Mouse (Mus musculus) kidney, postnatal 14 days (tissue): Measurements from ENCODE around the gene Styx.
A peak's percentile ranks its signal among the peaks of the same experiment; 100 is the strongest.

Source experiments
- DNase-seq: peaks from one replicate; pipeline ENCODE4 v3.0.0; 2022; ENCODE audit warnings: mixed read lengths

The Styx gene

DNA sequence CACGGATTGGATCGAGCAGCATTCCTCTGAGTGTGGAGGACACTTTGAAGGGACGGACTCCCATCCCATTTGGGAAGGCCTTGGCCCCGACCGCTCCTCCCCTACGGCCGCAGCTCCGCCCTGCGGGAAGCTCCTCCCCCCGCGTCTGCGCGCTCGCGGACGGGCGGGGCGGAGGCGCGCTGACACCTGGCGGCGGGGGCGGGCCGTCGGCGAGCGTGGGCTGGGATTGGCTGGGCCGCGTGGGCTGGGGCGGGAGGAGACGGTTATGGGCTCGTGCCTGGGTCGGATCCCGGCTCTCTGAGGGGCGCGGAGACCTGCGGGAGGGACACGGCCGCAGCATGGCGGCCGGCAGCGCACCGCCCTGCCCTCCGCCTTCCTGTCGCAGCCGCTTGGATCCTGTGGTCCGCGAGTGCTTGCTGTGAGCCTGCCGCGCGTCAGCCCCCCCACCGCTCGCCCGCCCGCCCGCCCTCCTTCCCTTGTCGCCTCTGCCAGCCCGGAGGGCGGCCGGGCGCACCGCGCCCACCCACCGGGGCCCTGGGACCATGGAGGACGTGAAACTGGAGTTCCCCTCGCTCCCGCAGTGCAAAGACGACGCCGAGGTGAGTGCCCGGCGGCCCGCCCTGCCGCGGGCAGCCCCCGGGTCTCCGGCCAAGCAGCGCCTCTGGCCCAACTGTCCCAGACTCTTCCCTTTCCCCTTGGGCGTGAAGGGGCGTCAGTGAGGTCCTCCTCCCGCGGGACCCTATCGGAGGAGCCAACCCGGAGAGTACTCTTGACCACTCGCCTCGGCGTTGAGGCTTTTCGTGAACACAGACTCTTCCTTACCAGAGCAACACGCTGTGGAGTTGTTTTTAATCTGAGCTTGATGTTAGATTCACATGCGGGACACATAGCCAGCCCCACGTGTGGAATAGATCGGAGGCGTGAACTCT lies at the start of gene Styx:
Styx (plus strand) TSS at position 163 of the 929 bp plus-strand sequence.
- DNase-seq: peak; percentile 98

DNA sequence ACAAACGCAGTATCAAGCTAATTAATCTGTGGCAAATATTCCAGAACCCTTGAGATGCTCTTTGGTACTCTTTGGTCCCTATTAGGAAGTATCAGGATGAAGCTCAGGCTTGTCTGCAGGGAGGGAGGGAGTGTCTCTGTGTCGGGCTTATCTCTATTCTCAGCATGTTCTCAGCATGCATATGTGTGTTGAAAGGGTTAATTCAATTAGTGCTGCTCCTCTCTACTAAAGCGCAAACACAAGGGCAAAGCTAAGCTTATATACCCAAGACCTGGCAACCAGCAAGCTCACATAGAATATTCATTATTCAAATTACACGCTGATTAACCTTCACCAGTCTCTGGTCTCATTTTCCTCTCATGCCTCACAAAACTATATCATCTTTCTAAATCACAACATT lies 47.0 kb upstream of the Styx start:
- no peak for DNase-seq

DNA sequence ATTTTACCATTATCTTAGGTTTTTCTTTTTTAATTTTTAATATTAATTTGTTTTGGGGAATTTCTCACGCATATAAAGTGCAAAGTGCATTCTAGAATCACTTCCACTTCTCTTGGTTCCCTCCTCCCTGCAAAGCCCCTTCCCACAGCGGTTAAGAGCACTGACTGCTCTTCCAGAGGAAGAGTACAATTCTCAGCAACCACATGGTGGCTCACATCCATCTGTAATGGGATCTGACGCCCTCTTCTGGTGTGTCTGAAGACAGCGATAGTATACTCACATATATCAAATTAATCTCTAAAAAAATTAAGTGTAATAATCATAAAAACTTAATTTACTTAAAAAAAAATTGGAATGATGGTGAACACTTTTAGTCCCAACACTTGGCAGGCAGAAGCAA lies 46.5 kb upstream of the Styx start:
- no peak for DNase-seq

DNA sequence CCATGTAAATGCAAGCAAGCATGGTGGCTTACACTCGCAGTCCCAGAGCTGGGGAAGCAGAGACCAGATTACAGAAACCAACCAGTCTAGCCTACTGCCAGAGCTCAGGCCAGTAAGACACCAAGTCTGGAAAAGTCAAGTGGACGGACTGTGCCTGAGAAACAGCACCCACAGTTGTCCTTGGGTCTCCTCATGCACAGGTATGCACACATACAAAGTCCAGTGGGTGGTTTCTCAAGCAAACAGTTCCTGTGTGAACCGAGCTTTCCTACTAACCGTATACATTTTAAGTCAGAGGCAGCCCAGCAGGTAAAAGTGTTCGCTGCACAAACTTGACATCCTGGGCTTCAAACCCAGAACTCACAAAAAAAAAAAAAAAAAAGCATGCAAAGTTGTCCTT lies 45.0 kb upstream of the Styx start:
- DNase-seq: no peak

DNA sequence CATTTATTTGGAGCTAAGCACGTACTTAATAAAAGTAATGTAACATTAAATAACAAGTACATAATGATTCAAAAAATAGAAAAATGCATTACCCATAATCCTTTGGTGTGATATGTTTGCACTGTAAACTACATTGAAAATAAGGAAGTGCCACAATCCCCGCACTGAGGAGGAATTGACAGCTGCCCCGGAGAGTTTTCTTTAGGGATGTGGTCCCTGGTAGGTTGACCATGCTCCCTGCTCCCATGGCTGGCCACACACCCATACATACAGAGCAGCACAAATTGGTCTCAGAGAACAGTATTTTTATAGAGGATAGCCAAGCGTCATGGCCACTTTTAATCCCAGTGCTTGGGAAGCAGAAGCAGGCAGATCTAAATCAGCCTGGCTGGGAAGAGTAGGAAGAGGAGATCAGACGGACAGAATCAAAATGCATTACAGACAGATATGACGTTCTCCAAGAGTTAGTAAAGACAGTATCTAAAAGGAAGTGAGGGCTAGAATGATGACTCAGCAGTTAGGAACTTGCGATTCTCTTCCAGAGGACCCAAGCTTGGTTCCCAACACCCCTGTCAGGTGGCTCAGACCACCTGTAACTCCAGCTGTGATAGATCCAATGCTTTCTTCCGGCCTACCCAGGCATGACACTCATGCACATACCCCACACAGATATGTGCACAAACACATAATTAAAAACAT lies 43.1 kb upstream of the Styx start:
- DNase-seq: no peak

DNA sequence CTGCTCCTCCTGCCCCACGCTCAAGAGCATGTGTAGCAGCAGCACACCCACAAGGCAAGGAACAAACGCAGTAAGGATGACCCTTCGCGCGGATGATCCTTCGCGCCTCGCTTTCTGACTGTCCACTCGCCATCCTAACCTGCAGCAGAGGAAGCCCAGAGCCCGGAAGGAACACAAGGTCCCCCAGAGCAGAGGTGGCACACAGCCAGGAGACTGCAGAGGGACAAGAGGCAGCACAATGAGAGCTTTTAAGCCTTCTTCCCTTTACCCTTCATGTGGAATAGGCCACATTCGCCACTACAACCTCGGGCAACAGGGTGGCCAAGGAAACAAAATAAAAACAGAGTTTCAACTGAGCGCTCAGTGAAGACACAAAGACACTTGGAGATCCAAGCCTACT lies 41.2 kb upstream of the Styx start:
- peak; percentile 27 for DNase-seq

DNA sequence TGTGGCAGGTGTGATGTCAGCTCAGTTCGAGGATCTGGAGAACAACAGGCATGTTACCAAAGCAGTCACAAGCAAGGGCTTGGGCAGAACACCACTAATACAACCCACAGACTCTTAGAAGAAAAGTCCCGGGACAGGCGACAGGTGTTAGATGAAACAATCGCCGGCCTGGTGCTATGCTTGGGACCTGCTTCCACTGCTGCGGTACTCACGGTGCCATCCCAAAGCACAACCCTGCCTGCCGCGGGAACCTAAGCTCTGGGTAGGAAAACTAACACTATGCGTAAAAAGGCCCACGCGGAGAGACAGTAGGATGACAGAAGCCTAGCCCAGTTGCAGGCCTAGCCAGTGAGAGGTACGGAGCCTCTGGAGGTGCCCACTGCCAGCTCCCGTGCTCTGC lies 40.8 kb upstream of the Styx start:
- no peak for DNase-seq

DNA sequence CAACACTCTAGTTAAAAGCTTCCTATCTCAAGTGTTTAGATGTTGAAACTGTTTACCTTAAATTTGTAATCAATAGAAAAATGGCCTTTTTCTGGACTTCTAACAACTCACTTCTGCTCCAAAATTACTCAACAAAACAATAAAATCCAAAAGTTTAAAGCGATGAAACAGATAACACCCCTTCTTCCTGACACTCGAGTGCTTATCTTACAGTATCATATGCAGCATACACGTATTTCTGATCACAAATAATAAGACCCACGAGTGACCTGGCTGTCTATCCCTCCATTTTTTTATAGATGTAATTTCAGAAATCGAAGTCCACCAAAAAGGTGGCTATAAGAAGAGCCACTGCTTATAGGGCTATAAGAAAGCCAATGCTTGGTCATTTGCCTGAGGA lies 34.0 kb upstream of the Styx start:
- no peak for DNase-seq

DNA sequence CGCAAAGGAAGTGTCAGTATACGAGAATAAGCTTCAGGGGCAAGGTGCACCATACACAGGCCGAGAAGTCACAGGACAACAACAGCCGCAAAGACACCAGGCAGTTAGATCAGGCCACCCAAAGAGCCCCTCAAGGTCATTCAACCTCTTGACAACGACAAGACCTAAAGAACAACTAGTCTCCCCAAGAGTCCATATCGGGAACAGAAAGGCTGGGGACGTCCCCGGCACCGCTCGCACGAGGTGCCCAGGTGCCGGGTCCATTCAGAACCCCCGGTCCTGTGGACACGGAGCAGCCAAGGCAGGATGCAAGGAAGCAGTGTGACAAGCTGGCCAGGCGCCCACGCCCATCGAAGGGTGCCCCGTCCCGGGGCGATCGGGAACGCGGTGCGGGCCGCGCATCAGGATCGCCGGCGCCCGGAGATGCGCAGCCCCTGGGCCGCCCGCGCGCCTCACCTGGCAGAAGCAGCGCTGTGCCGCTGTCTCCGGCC lies 32.9 kb upstream of the Styx start:
- no peak for DNase-seq

DNA sequence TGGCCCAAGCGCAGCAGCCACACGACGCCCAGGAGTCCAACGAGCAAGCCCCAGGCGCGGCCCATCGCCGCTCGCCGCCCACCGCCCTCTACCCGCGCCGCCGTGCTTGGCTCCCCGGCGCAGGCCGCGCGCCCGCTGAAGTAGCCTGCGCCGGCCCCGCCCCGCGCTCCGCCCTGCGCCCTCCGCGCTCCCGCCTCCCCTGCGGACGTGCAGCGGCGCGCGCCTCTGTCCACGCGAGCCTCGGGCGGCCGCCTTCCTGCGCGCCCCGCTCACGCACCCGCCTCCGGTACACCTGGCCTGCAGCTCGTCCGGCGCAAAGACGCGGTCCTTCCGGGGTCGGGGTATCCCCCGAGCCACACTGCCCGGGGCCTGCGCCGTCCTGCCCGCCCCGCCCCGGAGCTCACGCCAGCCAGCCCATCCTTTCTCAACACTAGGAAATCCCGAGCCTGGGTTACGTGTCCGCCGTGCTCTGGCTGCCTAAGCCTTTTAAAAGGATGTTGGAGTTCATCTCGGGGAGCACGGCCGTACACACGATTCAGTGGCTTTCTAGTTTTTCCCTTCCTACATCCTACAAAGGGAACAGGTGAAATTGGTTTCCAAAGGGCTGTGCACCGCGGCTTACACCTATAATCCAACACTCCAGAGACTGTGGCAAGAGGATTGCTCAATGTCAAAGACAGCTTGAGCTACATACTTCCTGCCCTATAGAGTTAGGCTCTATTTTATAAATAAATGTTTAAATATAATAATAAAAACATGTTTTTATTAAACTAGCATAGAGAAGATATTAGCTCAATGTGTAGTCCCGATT lies 32.3 kb upstream of the Styx start, which contains the start of gene Ero1l:
Ero1l (minus strand) TSS at position 346 of the 811 bp plus-strand sequence.
- peak; percentile 91 for DNase-seq

DNA sequence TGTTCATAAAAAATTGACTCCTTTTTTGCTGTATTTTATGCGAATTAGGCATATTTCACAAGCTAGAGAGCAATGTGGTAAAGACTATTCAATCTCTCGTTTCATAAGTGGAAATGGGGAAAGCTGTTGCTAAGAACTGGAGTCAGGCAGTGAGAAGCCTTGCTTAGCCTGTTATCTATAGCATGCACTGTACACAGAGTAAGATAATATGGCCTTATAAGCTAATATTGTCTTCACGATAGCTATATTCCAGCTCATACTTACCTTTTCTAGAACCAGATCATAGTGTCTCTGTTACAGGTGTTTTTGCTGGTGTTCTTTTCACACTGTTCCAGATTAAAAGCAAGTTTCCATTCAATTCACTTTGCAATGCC lies 31.7 kb upstream of the Styx start:
- no peak for DNase-seq

DNA sequence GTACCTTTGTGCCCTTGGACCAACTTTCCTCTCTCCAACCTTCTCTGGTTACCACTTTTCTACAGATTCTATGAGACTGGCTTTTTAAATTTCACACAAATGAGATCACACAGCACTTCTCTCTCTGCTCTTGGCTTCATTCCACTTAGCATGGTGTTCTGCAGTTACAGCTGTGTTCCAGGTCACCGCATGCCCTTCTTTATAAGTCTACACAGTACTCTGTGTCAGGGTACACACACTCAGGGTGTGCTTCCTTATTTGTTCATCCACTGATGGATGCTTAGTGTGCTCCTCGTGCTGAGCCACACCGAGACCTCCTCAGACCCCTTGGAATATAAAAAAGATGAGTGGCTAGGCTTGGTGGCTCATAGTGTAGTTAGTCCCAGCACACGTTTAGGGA lies 30.8 kb upstream of the Styx start:
- DNase-seq: no peak

DNA sequence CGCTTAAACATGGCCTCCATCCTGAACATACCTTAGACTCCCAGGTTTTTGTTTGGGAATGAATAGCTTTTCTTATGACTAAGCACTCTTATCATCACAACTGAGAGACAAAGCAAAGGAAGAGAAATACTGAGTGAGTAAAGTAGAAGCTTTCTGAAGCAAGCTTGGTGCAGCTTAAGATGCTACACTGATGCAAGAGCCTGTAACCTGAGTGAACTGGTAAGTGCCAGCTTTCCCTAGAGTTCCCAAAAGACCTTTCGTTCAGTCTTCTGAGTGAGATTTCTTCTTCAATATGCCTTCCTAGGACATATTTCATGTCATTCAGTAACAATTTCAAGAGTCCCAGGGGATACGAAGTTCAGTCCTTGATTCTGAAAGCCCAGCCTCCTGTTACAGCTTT lies 29.8 kb upstream of the Styx start:
- no peak for DNase-seq

DNA sequence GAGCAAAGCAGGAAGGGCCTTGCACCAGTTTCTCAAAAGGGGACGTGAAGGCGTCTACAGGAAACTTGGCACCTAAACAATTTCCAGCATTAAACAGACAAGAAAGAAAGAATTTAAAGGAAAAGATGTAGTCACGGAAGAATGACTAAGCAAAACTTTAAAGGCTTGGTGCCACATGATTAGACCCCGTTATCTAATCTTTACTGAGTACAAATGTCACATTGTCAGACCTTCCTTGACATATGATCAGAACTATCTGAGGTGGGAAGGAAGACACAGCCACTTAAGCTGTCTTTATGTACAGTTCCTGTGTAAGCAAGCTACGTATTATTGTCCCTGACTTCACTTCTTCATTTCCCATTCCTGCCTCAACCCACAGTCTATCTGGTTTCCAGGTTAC lies 29.3 kb upstream of the Styx start:
- DNase-seq: no peak

DNA sequence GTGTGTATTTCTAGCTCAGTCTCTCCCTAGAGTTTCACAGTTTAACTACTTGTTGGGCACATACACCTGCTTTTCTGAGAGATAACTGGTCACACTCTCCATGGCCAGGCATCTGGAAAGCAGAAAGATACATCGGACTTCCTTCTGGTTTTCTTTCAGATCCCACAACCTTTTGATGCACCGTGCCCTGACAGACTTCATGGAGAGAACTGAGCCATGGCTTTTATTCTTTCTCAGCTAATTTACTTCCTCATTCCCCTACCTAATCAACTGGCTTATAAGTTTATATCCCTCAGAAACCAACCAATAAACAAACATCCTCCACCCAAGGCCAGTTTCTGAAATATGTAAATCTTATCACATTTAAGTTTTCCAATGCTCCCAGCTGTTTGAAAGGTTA lies 28.4 kb upstream of the Styx start:
- DNase-seq: no peak

DNA sequence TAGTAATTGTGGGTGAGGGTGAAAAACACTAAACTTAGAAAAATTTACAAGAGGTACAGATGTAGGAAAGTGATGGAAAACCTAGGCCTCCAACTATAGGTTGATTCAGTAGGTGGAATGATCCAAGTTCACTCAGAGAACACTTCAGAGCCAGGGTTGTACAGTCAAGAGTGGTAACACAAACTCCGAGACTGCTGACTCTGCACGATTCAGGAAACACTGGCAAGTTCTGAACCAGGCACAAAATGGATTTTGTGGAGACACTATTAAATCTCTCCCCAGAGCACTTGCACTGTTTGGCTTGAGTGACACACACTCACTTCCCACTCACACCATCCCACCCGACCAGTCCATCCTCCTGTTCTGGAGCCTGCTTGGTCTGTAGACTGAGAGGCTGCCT lies 27.6 kb upstream of the Styx start:
- DNase-seq: no peak

DNA sequence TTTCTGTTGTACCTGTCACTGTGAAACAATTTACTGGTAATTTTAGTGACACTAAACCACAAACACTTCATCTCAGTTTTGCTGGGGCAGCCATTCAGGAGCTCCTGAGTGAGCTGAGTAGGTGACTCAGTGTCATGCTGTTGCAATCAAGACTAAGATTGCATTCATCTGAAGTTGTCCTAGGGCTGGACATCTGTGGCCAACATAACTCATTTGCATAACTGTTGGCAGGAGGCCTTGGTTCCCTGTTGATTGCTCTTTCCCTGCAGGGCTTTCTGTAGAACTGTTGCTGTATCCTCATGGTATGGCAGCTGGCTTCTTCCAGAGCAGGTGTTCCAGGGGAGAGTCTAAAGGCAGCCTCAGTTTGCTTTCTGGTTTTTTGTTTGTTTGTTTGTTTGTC lies 25.4 kb upstream of the Styx start:
- peak; percentile 12 for DNase-seq

DNA sequence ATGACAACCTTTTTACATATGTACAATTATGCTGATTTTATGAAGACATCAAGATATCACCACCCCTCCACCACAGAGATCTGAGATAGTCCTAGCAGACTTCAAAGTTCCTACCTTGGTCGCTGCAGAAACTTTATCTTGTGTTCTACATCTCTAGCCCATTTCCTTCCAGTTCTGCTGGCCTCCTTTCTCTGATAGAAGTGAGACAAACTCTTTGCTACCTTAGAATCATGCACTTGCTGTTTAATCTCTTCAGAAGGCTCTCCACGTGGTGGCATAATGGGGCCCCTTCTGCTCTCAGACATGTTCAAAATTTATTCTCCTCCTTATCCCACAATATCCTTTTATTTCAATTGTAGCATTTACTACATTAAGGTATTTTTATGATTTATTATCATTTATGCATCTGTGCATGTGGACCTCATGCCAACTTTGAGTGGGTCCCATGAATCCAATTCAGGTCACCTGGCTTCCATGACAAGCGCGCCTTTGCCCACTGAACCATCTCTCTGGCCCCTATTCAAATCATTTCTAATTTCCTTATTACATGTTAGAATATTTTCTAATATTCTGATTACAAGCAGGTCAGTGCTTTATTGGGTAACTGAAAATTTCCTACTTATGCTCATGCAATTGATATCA lies 22.7 kb upstream of the Styx start:
- no peak for DNase-seq

DNA sequence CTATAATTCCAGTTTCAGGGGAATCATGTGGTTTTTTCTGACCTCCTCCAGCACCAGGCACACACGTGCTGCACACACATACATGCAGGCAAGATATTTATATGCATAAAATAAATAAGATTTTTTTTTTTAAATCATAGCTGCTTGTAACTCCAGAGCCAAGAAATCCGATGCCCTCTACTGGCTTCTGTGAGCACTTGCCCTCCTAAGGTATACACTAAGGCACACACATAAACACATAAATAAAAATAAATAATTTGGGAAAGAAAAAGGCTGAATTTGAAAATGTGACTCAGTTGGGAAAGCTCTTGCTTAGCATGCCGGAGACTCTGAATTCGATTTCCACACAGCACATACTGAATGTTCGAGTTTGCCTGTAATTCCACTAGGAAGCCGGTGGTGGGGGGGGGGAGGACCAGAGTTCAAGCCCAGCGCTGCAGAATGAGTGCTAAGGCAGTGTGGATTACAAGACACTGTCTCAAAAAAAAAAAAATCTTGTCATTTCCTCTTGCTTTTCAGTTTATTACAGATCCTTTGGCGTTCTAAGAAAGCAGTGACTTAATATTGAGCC lies 21.8 kb upstream of the Styx start:
- no peak for DNase-seq

DNA sequence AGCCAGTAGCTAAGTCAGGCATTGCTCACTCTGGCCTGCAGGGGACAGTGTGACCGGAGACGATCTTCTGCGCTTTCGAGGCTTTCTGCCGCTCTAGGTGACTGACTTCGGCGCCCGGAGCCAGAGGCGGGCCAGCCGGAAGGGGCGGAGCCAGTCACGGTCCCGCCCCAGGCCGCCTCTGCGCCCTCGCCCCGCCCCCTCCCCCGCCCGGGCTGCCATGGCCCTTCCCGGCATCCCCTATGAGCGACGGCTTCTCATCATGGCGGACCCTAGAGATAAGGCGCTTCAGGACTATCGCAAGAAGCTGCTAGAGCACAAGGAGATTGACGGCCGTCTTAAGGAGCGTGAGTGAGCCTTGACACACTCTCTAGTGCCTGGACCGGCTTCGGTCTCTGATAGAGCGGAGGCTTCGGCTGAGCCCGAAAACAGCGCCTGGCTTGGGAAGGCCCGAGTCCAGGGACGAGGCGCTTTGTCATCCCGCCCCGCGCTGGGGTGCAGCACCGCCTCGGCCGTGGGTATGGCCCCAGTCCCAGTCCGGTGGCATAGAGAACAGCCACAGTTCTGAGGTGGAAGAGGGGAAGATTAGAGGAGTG lies 21.2 kb upstream of the Styx start, which contains the start of gene Psmc6:
Psmc6 (plus strand) TSS at position 200 of the 593 bp plus-strand sequence.
- DNase-seq: peak; percentile 96
